Mouse (Mus musculus): ENCODE measurements around the gene Pde4b. TPM values are rescaled to one million over a fixed set of nuclear protein-coding genes. Genes with fewer than 3 reads are reported as not detected.

Pde4b gene
- polyA plus RNA-seq, 1 experiment: 6.7 TPM

GRCm38 (mm10) chr4:102589537-102590031 lies 502.2 kb downstream of the Pde4b start:
- Histone ChIP-seq H3K4me3 (no peak overlapping the region), H3ac (ENCODE audit: control insufficient read depth, insufficient read length) (no peak overlapping the region), H3K4me2 (ENCODE audit: low read depth) (no peak overlapping the region), H3K79me2 (ENCODE audit: control insufficient read depth, insufficient read depth) (no peaks in the 10 kb centered on the region), H3K27me3 (ENCODE audit: control insufficient read depth, insufficient read depth, insufficient read length) (no peaks in the 10 kb centered on the region), H3K36me3 (ENCODE audit: control insufficient read depth, insufficient read depth) (peaks cover 10% of the 10 kb centered on the region)
- TF ChIP-seq REST (IDR thresholded peaks at IDR 0.05; ENCODE audit: insufficient read depth, insufficient read length) (no peak), TCF3 (IDR thresholded peaks at IDR 0.05; ENCODE audit: insufficient read length, low read depth) (no peak), SRF (IDR thresholded peaks at IDR 0.05; ENCODE audit: control insufficient read depth, insufficient read length, low read depth) (no peak), CEBPB (IDR thresholded peaks at IDR 0.05; ENCODE audit: insufficient read depth, poor library complexity, severe bottlenecking) (no peak)

GRCm38 (mm10) chr4:102591798-102592197 lies 504.5 kb downstream of the Pde4b start:
- Histone ChIP-seq H3K4me2 (ENCODE audit: low read depth) (no peak overlapping the region), H3K27me3 (ENCODE audit: control insufficient read depth, insufficient read depth, insufficient read length) (no peaks in the 10 kb centered on the region), H3ac (ENCODE audit: control insufficient read depth, insufficient read length) (no peak overlapping the region), H3K36me3 (ENCODE audit: control insufficient read depth, insufficient read depth) (peaks cover 10% of the 10 kb centered on the region), H3K79me2 (ENCODE audit: control insufficient read depth, insufficient read depth) (no peaks in the 10 kb centered on the region), H3K4me3 (no peak overlapping the region)
- no peak for TF ChIP-seq POLR2AphosphoS2 (IDR thresholded peaks at IDR 0.05; ENCODE audit: insufficient read length, low read depth)
- peak in 2 of 3 experiments; percentile 83 to 88 for TF ChIP-seq MYOD1 (IDR thresholded peaks at IDR 0.05; ENCODE audit: control insufficient read depth in 1 of 3, insufficient read length in 2 of 3, low read depth in 2 of 3)
- peak in 1 of 3 experiments; percentile 36 for TF ChIP-seq MYOG (IDR thresholded peaks at IDR 0.05; ENCODE audit: control insufficient read depth in 1 of 3, insufficient read depth in 1 of 3, insufficient read length in 2 of 3, low read depth in 2 of 3)

GRCm38 (mm10) chr4:102592541-102592940 lies 505.2 kb downstream of the Pde4b start:
- H3K4me3 ChIP-seq: no peak overlapping the region
- H3ac ChIP-seq (ENCODE audit: control insufficient read depth, insufficient read length): no peak overlapping the region
- no peaks in the 10 kb centered on the region for H3K79me2 ChIP-seq (ENCODE audit: control insufficient read depth, insufficient read depth)
- no peaks in the 10 kb centered on the region for H3K27me3 ChIP-seq (ENCODE audit: control insufficient read depth, insufficient read depth, insufficient read length)
- H3K36me3 ChIP-seq (ENCODE audit: control insufficient read depth, insufficient read depth): peaks cover 17% of the 10 kb centered on the region
- TF ChIP-seq SRF (IDR thresholded peaks at IDR 0.05; ENCODE audit: control insufficient read depth, insufficient read length, low read depth) (no peak), CEBPB (IDR thresholded peaks at IDR 0.05; ENCODE audit: insufficient read depth, poor library complexity, severe bottlenecking) (no peak), MYOG (IDR thresholded peaks at IDR 0.05; ENCODE audit: control insufficient read depth in 1 of 3, insufficient read depth in 1 of 3, insufficient read length in 2 of 3, low read depth in 2 of 3) (no peak), POLR2A (IDR thresholded peaks at IDR 0.05; ENCODE audit: insufficient read length, low read depth) (no peak), REST (IDR thresholded peaks at IDR 0.05; ENCODE audit: insufficient read depth, insufficient read length) (no peak)
- H3K4me2 ChIP-seq (ENCODE audit: low read depth): no peak overlapping the region

GRCm38 (mm10) chr4:102593631-102594030 lies 506.3 kb downstream of the Pde4b start:
- TF ChIP-seq POLR2AphosphoS2 (IDR thresholded peaks at IDR 0.05; ENCODE audit: insufficient read length, low read depth): no peak
- TF ChIP-seq REST (IDR thresholded peaks at IDR 0.05; ENCODE audit: insufficient read depth, insufficient read length): no peak
- no peak for TF ChIP-seq POLR2A (IDR thresholded peaks at IDR 0.05; ENCODE audit: insufficient read length, low read depth)
- no peak for TF ChIP-seq USF1 (IDR thresholded peaks at IDR 0.05; ENCODE audit: low read depth)
- TF ChIP-seq MAX (IDR thresholded peaks at IDR 0.05; ENCODE audit: low read depth): no peak
- peaks cover 28% of the 10 kb centered on the region for H3K36me3 ChIP-seq (ENCODE audit: control insufficient read depth, insufficient read depth)

GRCm38 (mm10) chr4:102594506-102594905 lies 507.2 kb downstream of the Pde4b start:
- Histone ChIP-seq H3K27me3 (ENCODE audit: control insufficient read depth, insufficient read depth, insufficient read length) (no peaks in the 10 kb centered on the region), H3ac (ENCODE audit: control insufficient read depth, insufficient read length) (no peak overlapping the region), H3K36me3 (ENCODE audit: control insufficient read depth, insufficient read depth) (peaks cover 35% of the 10 kb centered on the region), H3K4me3 (no peak overlapping the region), H3K79me2 (ENCODE audit: control insufficient read depth, insufficient read depth) (no peaks in the 10 kb centered on the region), H3K4me2 (ENCODE audit: low read depth) (no peak overlapping the region)
- TF ChIP-seq SRF (IDR thresholded peaks at IDR 0.05; ENCODE audit: control insufficient read depth, insufficient read length, low read depth): no peak
- TF ChIP-seq REST (IDR thresholded peaks at IDR 0.05; ENCODE audit: insufficient read depth, insufficient read length): no peak
- TF ChIP-seq MAX (IDR thresholded peaks at IDR 0.05; ENCODE audit: low read depth): no peak
- TF ChIP-seq POLR2AphosphoS2 (IDR thresholded peaks at IDR 0.05; ENCODE audit: insufficient read length, low read depth): no peak
- no peak for TF ChIP-seq MYOD1 (IDR thresholded peaks at IDR 0.05; ENCODE audit: control insufficient read depth in 1 of 3, insufficient read length in 2 of 3, low read depth in 2 of 3)

More at GRCm38 (mm10) chr4:102593631-102594030, 506.3 kb downstream of the Pde4b start:
- Histone ChIP-seq H3K79me2 (ENCODE audit: control insufficient read depth, insufficient read depth) (no peaks in the 10 kb centered on the region), H3K4me3 (no peak overlapping the region), H3K27me3 (ENCODE audit: control insufficient read depth, insufficient read depth, insufficient read length) (no peaks in the 10 kb centered on the region), H3K4me2 (ENCODE audit: low read depth) (no peak overlapping the region), H3ac (ENCODE audit: control insufficient read depth, insufficient read length) (no peak overlapping the region)

GRCm38 (mm10) chr4:102603968-102604367 lies 516.6 kb downstream of the Pde4b start:
- H3K79me2 ChIP-seq (ENCODE audit: control insufficient read depth, insufficient read depth): no peaks in the 10 kb centered on the region
- H3ac ChIP-seq (ENCODE audit: control insufficient read depth, insufficient read length): no peak overlapping the region
- H3K4me2 ChIP-seq (ENCODE audit: low read depth): no peak overlapping the region
- peaks cover 37% of the 10 kb centered on the region for H3K36me3 ChIP-seq (ENCODE audit: control insufficient read depth, insufficient read depth)
- no peak for TF ChIP-seq MAX (IDR thresholded peaks at IDR 0.05; ENCODE audit: low read depth)
- no peak for TF ChIP-seq USF1 (IDR thresholded peaks at IDR 0.05; ENCODE audit: low read depth)
- TF ChIP-seq MYOD1 (IDR thresholded peaks at IDR 0.05; ENCODE audit: control insufficient read depth in 1 of 3, insufficient read length in 2 of 3, low read depth in 2 of 3): no peak
- no peak for TF ChIP-seq POLR2A (IDR thresholded peaks at IDR 0.05; ENCODE audit: insufficient read length, low read depth)
- TF ChIP-seq E2F4 (IDR thresholded peaks at IDR 0.05; ENCODE audit: insufficient read depth): no peak
- no peaks in the 10 kb centered on the region for H3K27me3 ChIP-seq (ENCODE audit: control insufficient read depth, insufficient read depth, insufficient read length)
- H3K4me3 ChIP-seq: no peak overlapping the region

Data from myocyte (in vitro differentiated cells).